ENCODE assay signal across 8 mouse cellular contexts in the genomic region with DNA sequence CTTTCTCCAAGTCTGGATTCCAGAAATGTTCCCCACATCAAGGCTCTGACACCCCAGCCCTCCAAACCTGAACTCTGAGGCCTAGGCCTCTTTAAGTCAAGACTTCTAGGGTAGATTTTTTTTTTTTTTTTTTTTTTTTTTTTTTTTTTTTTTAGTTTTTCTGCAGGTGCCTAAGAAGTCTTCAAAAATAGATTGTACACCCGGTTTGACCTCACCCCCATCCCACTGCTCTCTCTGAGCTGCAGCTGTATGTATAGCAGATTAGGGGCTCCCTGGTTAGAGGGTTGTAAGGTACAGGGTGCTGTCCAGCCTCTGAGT. TPM values are rescaled to one million over a fixed set of nuclear protein-coding genes. Genes with fewer than 3 reads are reported as not detected.
DNase-seq lines count a peak whose midpoint lies in the region; ATAC-seq and TF ChIP-seq lines count a peak whose summit lies in the region.
"Not testable (repeated sequence)": the region's sequence is repeated elsewhere in the genome, so short reads cannot be mapped to it uniquely, and the experiment has no call there.

No protein-coding gene starts in this region.

- H3K4me3 ChIP-seq in ES-E14 (ENCODE audit: insufficient read depth in 1 of 2, low read depth in 1 of 2, low read length in 2 of 2, poor library complexity in 1 of 2, severe bottlenecking in 1 of 2): peak overlapping the region in 1 of 2 experiments; percentile 57; a peak in 3 of 4 replicates
- H3K4me3 ChIP-seq in embryonic facial prominence, embryonic 15.5 days (replicated peaks): peak overlapping the region; percentile 36
- not testable (repeated sequence) for H3K4me3 ChIP-seq in heart, embryonic 10.5 days; hindbrain, embryonic 14.5 days (replicated peaks; ENCODE audit: low read length); layer of hippocampus, adult 2 months; liver, embryonic 15.5 days (replicated peaks); midbrain, embryonic 15.5 days
- H3K4me3 ChIP-seq in stomach, embryonic 16.5 days (replicated peaks; ENCODE audit: low read length): peak overlapping the region; percentile 45; the same call in 1 of the 2 replicates

- H3K4me2 ChIP-seq in embryonic facial prominence, embryonic 15.5 days (replicated peaks): peak overlapping the region; percentile 52
- H3K4me2 ChIP-seq in hindbrain, embryonic 14.5 days (replicated peaks): 0 out of 2 replicates have a peak overlapping the region, but pooled peaks have one; percentile 49
- peak overlapping the region; percentile 85 for H3K4me2 ChIP-seq in liver, embryonic 15.5 days
- H3K4me2 ChIP-seq in midbrain, embryonic 15.5 days: 0 out of 2 replicates have a peak overlapping the region, but pooled peaks have one; percentile 52
- H3K4me2 ChIP-seq in stomach, embryonic 16.5 days (ENCODE audit: low read depth, low read length): peak overlapping the region; percentile 74

- not testable (repeated sequence) for H3K36me3 ChIP-seq in ES-E14 (ENCODE audit: control insufficient read depth, insufficient read depth, low read length, poor library complexity, severe bottlenecking); hindbrain, embryonic 14.5 days (replicated peaks; ENCODE audit: control insufficient read depth, insufficient read depth); liver, embryonic 15.5 days (replicated peaks); midbrain, embryonic 15.5 days (replicated peaks); stomach, embryonic 16.5 days (ENCODE audit: control insufficient read depth, insufficient read depth, low read length)
- H3K36me3 ChIP-seq in embryonic facial prominence, embryonic 15.5 days: peaks cover 16% of the 10 kb centered on the region
- peaks cover 20% of the 10 kb centered on the region; the same call in 1 of the 2 replicates for H3K36me3 ChIP-seq in heart, embryonic 10.5 days

- H3K27me3 ChIP-seq in embryonic facial prominence, embryonic 15.5 days; heart, embryonic 10.5 days (ENCODE audit: insufficient read depth, poor library complexity, severe bottlenecking); liver, embryonic 15.5 days; stomach, embryonic 16.5 days (ENCODE audit: control insufficient read depth, insufficient read depth, low read length): not testable (repeated sequence)
- H3K27me3 ChIP-seq in hindbrain, embryonic 14.5 days (ENCODE audit: control insufficient read depth, insufficient read depth, low read length): peaks cover 22% of the 10 kb centered on the region
- peaks cover 21% of the 10 kb centered on the region for H3K27me3 ChIP-seq in midbrain, embryonic 15.5 days (replicated peaks)

- WGBS in embryonic facial prominence, embryonic 15.5 days: 13% methylated on average over 1 of the region's 1 CpGs
- WGBS in heart, embryonic 10.5 days: 11% methylated on average over 1 of the region's 1 CpGs
- WGBS in hindbrain, embryonic 14.5 days: 0% methylated on average over 1 of the region's 1 CpGs
- WGBS in liver, embryonic 15.5 days (ENCODE audit: insufficient replicate concordance): 6% methylated on average over 1 of the region's 1 CpGs
- 36% methylated on average over 1 of the region's 1 CpGs for WGBS in midbrain, embryonic 15.5 days
- 8% methylated on average over 1 of the region's 1 CpGs for WGBS in stomach, embryonic 16.5 days

- H3K9ac ChIP-seq in ES-E14 (ENCODE audit: insufficient read depth, low read depth, low read length, poor library complexity, severe bottlenecking): peak overlapping the region; percentile 80
- H3K9ac ChIP-seq in embryonic facial prominence, embryonic 15.5 days; hindbrain, embryonic 14.5 days; midbrain, embryonic 15.5 days: not testable (repeated sequence)
- 0 out of 2 replicates have a peak overlapping the region, but pooled peaks have one; percentile 54 for H3K9ac ChIP-seq in liver, embryonic 15.5 days
- H3K9ac ChIP-seq in stomach, embryonic 16.5 days (ENCODE audit: low read length): peak overlapping the region; percentile 70

- not testable (repeated sequence) for ATAC-seq in embryonic facial prominence, embryonic 15.5 days (ENCODE audit: insufficient number of reproducible peaks, low FRiP score, low TSS enrichment, low read depth); hindbrain, embryonic 14.5 days (ENCODE audit: low FRiP score); liver, embryonic 15.5 days (ENCODE audit: insufficient read depth); midbrain, embryonic 15.5 days (replicated peaks); stomach, embryonic 16.5 days (ENCODE audit: insufficient read depth, low FRiP score)

- not testable (repeated sequence) for DNase-seq in ES-E14 (ENCODE audit: low read depth, low spot score); heart, embryonic 10.5 days (ENCODE audit: low spot score); hindbrain, embryonic 14.5 days (ENCODE audit: low spot score); layer of hippocampus, adult 2 months (ENCODE audit: low spot score in 2 of 2)

- not testable (repeated sequence) for H3K9me3 ChIP-seq in ES-E14 (ENCODE audit: control insufficient read depth, insufficient read depth, low read depth, low read length); embryonic facial prominence, embryonic 15.5 days (replicated peaks); heart, embryonic 10.5 days; hindbrain, embryonic 14.5 days (ENCODE audit: control insufficient read depth, low read length); liver, embryonic 15.5 days (replicated peaks); midbrain, embryonic 15.5 days; stomach, embryonic 16.5 days (replicated peaks; ENCODE audit: control insufficient read depth, low read length)

- not testable (repeated sequence) for TF ChIP-seq CTCF in layer of hippocampus, adult 2 months (conservative IDR thresholded peaks at IDR 0.05)

- peak overlapping the region; percentile 93 for H3K27ac ChIP-seq in ES-E14 (ENCODE audit: insufficient read depth, low read depth, low read length, poor library complexity, severe bottlenecking)
- H3K27ac ChIP-seq in embryonic facial prominence, embryonic 15.5 days (replicated peaks): peak overlapping the region; percentile 96
- peak overlapping the region; percentile 93 for H3K27ac ChIP-seq in heart, embryonic 10.5 days
- not testable (repeated sequence) for H3K27ac ChIP-seq in hindbrain, embryonic 14.5 days; midbrain, embryonic 15.5 days
- peak overlapping the region; percentile 72 for H3K27ac ChIP-seq in layer of hippocampus, adult 2 months
- H3K27ac ChIP-seq in liver, embryonic 15.5 days (replicated peaks): peak overlapping the region; percentile 87
- H3K27ac ChIP-seq in stomach, embryonic 16.5 days (ENCODE audit: low read length): peak overlapping the region; percentile 99

- in situ Hi-C loops in ES-E14 (cut with MboI; ENCODE audit: low sequenced_read_pairs in 2 of 2, unreplicated experiment in 2 of 2): not testable (repeated sequence)

- peaks cover 4 to 34% of the 10 kb centered on the region in 2 experiments; a peak in 3 of 4 replicates for H3K4me1 ChIP-seq in ES-E14 (ENCODE audit: control insufficient read depth in 2 of 2, insufficient read depth in 2 of 2, low read length in 2 of 2, poor library complexity in 1 of 2)
- H3K4me1 ChIP-seq in embryonic facial prominence, embryonic 15.5 days: peaks cover 70% of the 10 kb centered on the region
- peaks cover 67% of the 10 kb centered on the region for H3K4me1 ChIP-seq in heart, embryonic 10.5 days
- H3K4me1 ChIP-seq in hindbrain, embryonic 14.5 days (replicated peaks; ENCODE audit: control insufficient read depth, insufficient read depth, low read length): peaks cover 20% of the 10 kb centered on the region
- H3K4me1 ChIP-seq in liver, embryonic 15.5 days (replicated peaks): peaks cover 70% of the 10 kb centered on the region
- H3K4me1 ChIP-seq in midbrain, embryonic 15.5 days: peaks cover 24% of the 10 kb centered on the region
- peaks cover 41% of the 10 kb centered on the region for H3K4me1 ChIP-seq in stomach, embryonic 16.5 days (ENCODE audit: control insufficient read depth, insufficient read depth, low read length)

RNA-seq across cellular contexts. Expression of gene Sf3a3, which starts 6.4 kb away (rescaled TPM):
- total RNA-seq in ES-E14 (2012; rRNA removed): 91.6 and 117 TPM in 2 replicates
- 138 and 141 TPM in 2 replicates for polyA plus RNA-seq in embryonic facial prominence, embryonic 15.5 days (2015; fragmentation: Nextera tagmentation; extraction: Ambion mirVana)
- polyA plus RNA-seq in heart, embryonic 10.5 days (2016; fragmentation: Nextera tagmentation; extraction: Ambion mirVana): 137 and 180 TPM in 2 replicates
- polyA plus RNA-seq in hindbrain, embryonic 14.5 days (2014; fragmentation: Nextera tagmentation; extraction: Ambion mirVana): 88.9 and 89.3 TPM in 2 replicates
- total RNA-seq in layer of hippocampus, adult 2 months (2021): 10 to 100 TPM; 35.1 to 35.7 TPM
- polyA plus RNA-seq in liver, embryonic 15.5 days (2015; fragmentation: Nextera tagmentation; extraction: Ambion mirVana): 53.9 and 58.2 TPM in 2 replicates
- 110 and 112 TPM in 2 replicates for polyA plus RNA-seq in midbrain, embryonic 15.5 days (2015; fragmentation: Nextera tagmentation; extraction: Ambion mirVana)
- polyA plus RNA-seq in stomach, embryonic 16.5 days (2015; fragmentation: Nextera tagmentation; extraction: Ambion mirVana): 114 and 118 TPM in 2 replicates

RNA-seq across cellular contexts. Expression of gene Fhl3, which starts 7.7 kb away (rescaled TPM):
- total RNA-seq in ES-E14 (2012; rRNA removed): 7.5 and 13.7 TPM in 2 replicates
- 17.3 and 17.8 TPM in 2 replicates for polyA plus RNA-seq in embryonic facial prominence, embryonic 15.5 days (2015; fragmentation: Nextera tagmentation; extraction: Ambion mirVana)
- 3.9 and 5.4 TPM in 2 replicates for polyA plus RNA-seq in heart, embryonic 10.5 days (2016; fragmentation: Nextera tagmentation; extraction: Ambion mirVana)
- polyA plus RNA-seq in hindbrain, embryonic 14.5 days (2014; fragmentation: Nextera tagmentation; extraction: Ambion mirVana): 1.8 and 2.2 TPM in 2 replicates
- 1 to 10 TPM; 1.4 to 1.5 TPM for total RNA-seq in layer of hippocampus, adult 2 months (2021)
- 1.9 and 2.1 TPM in 2 replicates for polyA plus RNA-seq in liver, embryonic 15.5 days (2015; fragmentation: Nextera tagmentation; extraction: Ambion mirVana)
- 1.6 and 2.2 TPM in 2 replicates for polyA plus RNA-seq in midbrain, embryonic 15.5 days (2015; fragmentation: Nextera tagmentation; extraction: Ambion mirVana)
- 10.1 and 10.8 TPM in 2 replicates for polyA plus RNA-seq in stomach, embryonic 16.5 days (2015; fragmentation: Nextera tagmentation; extraction: Ambion mirVana)

RNA-seq across cellular contexts. Expression of gene Utp11, which starts 14.8 kb away (rescaled TPM):
- 29.2 and 39.7 TPM in 2 replicates for total RNA-seq in ES-E14 (2012; rRNA removed)
- 68.9 and 71.3 TPM in 2 replicates for polyA plus RNA-seq in embryonic facial prominence, embryonic 15.5 days (2015; fragmentation: Nextera tagmentation; extraction: Ambion mirVana)
- 53.0 and 63.6 TPM in 2 replicates for polyA plus RNA-seq in heart, embryonic 10.5 days (2016; fragmentation: Nextera tagmentation; extraction: Ambion mirVana)
- 33.5 and 33.6 TPM in 2 replicates for polyA plus RNA-seq in hindbrain, embryonic 14.5 days (2014; fragmentation: Nextera tagmentation; extraction: Ambion mirVana)
- total RNA-seq in layer of hippocampus, adult 2 months (2021): 10 to 100 TPM; 16.6 to 18.6 TPM
- polyA plus RNA-seq in liver, embryonic 15.5 days (2015; fragmentation: Nextera tagmentation; extraction: Ambion mirVana): 18.9 and 23.4 TPM in 2 replicates
- polyA plus RNA-seq in midbrain, embryonic 15.5 days (2015; fragmentation: Nextera tagmentation; extraction: Ambion mirVana): 36.8 and 41.8 TPM in 2 replicates
- polyA plus RNA-seq in stomach, embryonic 16.5 days (2015; fragmentation: Nextera tagmentation; extraction: Ambion mirVana): 85.7 and 88.8 TPM in 2 replicates

RNA-seq across cellular contexts. Expression of gene Inpp5b, which starts 33.5 kb away (rescaled TPM):
- total RNA-seq in ES-E14 (2012; rRNA removed): 12.6 and 14.0 TPM in 2 replicates
- polyA plus RNA-seq in embryonic facial prominence, embryonic 15.5 days (2015; fragmentation: Nextera tagmentation; extraction: Ambion mirVana): 29.2 and 30.9 TPM in 2 replicates
- 19.9 and 25.5 TPM in 2 replicates for polyA plus RNA-seq in heart, embryonic 10.5 days (2016; fragmentation: Nextera tagmentation; extraction: Ambion mirVana)
- 21.0 and 21.1 TPM in 2 replicates for polyA plus RNA-seq in hindbrain, embryonic 14.5 days (2014; fragmentation: Nextera tagmentation; extraction: Ambion mirVana)
- total RNA-seq in layer of hippocampus, adult 2 months (2021): 10 to 100 TPM; 43.6 to 51.2 TPM
- polyA plus RNA-seq in liver, embryonic 15.5 days (2015; fragmentation: Nextera tagmentation; extraction: Ambion mirVana): 38.1 and 38.3 TPM in 2 replicates
- 22.4 and 29.1 TPM in 2 replicates for polyA plus RNA-seq in midbrain, embryonic 15.5 days (2015; fragmentation: Nextera tagmentation; extraction: Ambion mirVana)
- polyA plus RNA-seq in stomach, embryonic 16.5 days (2015; fragmentation: Nextera tagmentation; extraction: Ambion mirVana): 33.0 and 35.8 TPM in 2 replicates

RNA-seq across cellular contexts. Expression of gene Pou3f1, which starts 51.6 kb away (rescaled TPM):
- total RNA-seq in ES-E14 (2012; rRNA removed): 6.2 and 9.5 TPM in 2 replicates
- 4.4 and 4.9 TPM in 2 replicates for polyA plus RNA-seq in embryonic facial prominence, embryonic 15.5 days (2015; fragmentation: Nextera tagmentation; extraction: Ambion mirVana)
- 0.10 and 0.35 TPM in 2 replicates for polyA plus RNA-seq in heart, embryonic 10.5 days (2016; fragmentation: Nextera tagmentation; extraction: Ambion mirVana)
- polyA plus RNA-seq in hindbrain, embryonic 14.5 days (2014; fragmentation: Nextera tagmentation; extraction: Ambion mirVana): 9.6 and 11.2 TPM in 2 replicates
- 10 to 100 TPM; 40.5 to 40.7 TPM for total RNA-seq in layer of hippocampus, adult 2 months (2021)
- not detected in 2 replicates for polyA plus RNA-seq in liver, embryonic 15.5 days (2015; fragmentation: Nextera tagmentation; extraction: Ambion mirVana)
- 16.8 and 22.6 TPM in 2 replicates for polyA plus RNA-seq in midbrain, embryonic 15.5 days (2015; fragmentation: Nextera tagmentation; extraction: Ambion mirVana)
- polyA plus RNA-seq in stomach, embryonic 16.5 days (2015; fragmentation: Nextera tagmentation; extraction: Ambion mirVana): 0.13 and 0.14 TPM in 2 replicates
